Mouse (Mus musculus) intestine, embryonic 14.5 days (tissue): ENCODE data around the gene Cep350. TPM values are rescaled to one million over a fixed set of nuclear protein-coding genes. Genes with fewer than 3 reads are reported as not detected.
A peak's percentile ranks its signal among the peaks of the same experiment; 100 is the strongest.

Experiments used
- ATAC-seq: fragments of 200-750 bp; cut with Nextera tagmentation; replicated peaks from 2 replicates; pipeline ENCODE4 v1.8.0; 2017; ENCODE audit warnings: low read depth, moderate number of reproducible peaks, moderate TSS enrichment, moderate library complexity; ENCODE audit not compliant: low FRiP score, low TSS enrichment
- DNase-seq: peaks from one replicate; pipeline ENCODE4 v3.0.0-alpha.2; 2018; ENCODE audit warnings: low spot score
- H3K27ac ChIP-seq: fragments of 300-500 bp; sonication (generic); 2 replicates; pipeline ENCODE4 v1.5.1; 2014; ENCODE audit warnings: low read depth, mild to moderate bottlenecking, control low read depth
- H3K27me3 ChIP-seq: fragments of 300-500 bp; sonication (generic); replicated peaks from 2 replicates; pipeline ENCODE4 v1.6.1; 2014; ENCODE audit warnings: low read length, control low read depth; ENCODE audit not compliant: control insufficient read depth, insufficient read depth
- H3K36me3 ChIP-seq: fragments of 300-500 bp; sonication (generic); 2 replicates; pipeline ENCODE4 v1.6.1; 2014; ENCODE audit warnings: low read length, control low read depth; ENCODE audit not compliant: control insufficient read depth, insufficient read depth
- H3K4me1 ChIP-seq: fragments of 300-500 bp; sonication (generic); replicated peaks from 2 replicates; pipeline ENCODE4 v1.6.1; 2014; ENCODE audit warnings: low read length, control low read depth, mixed read lengths; ENCODE audit not compliant: control insufficient read depth, insufficient read depth
- H3K4me2 ChIP-seq: fragments of 300-500 bp; sonication (generic); 2 replicates; pipeline ENCODE4 v1.6.1; 2014; ENCODE audit warnings: low read length
- H3K4me3 ChIP-seq: fragments of 300-500 bp; sonication (generic); 2 replicates; pipeline ENCODE4 v1.5.1; 2014; ENCODE audit warnings: low read depth, low read length, control low read depth, mixed read lengths
- H3K9ac ChIP-seq: fragments of 300-500 bp; sonication (generic); 2 replicates; pipeline ENCODE4 v1.6.1; 2014; ENCODE audit warnings: mild to moderate bottlenecking, low read length
- H3K9me3 ChIP-seq: fragments of 300-500 bp; sonication (generic); 2 replicates; pipeline ENCODE4 v1.6.1; 2016; ENCODE audit warnings: low read length, control low read depth; ENCODE audit not compliant: control insufficient read depth
- WGBS: fragments of 180-500 bp; shearing (Covaris S2); extraction: QIAGEN DNeasy Blood & Tissue Kit; methylation state at CpG from one replicate; pipeline ENCODE4 v1.1.7; 2014; 5-methylcytosine and 5-hydroxymethylcytosine counted together
- polyA plus RNA-seq: library from polyadenylated mRNA; unstranded; fragments of >200 nt; fragmentation: Nextera tagmentation; extraction: Ambion mirVana; gene quantifications from 2 replicates; pipeline ENCODE4 v1.2.1, GENCODE M21; 2014

The Cep350 gene
- polyA plus RNA-seq = 11.8 and 13.0 TPM in 2 replicates

DNA sequence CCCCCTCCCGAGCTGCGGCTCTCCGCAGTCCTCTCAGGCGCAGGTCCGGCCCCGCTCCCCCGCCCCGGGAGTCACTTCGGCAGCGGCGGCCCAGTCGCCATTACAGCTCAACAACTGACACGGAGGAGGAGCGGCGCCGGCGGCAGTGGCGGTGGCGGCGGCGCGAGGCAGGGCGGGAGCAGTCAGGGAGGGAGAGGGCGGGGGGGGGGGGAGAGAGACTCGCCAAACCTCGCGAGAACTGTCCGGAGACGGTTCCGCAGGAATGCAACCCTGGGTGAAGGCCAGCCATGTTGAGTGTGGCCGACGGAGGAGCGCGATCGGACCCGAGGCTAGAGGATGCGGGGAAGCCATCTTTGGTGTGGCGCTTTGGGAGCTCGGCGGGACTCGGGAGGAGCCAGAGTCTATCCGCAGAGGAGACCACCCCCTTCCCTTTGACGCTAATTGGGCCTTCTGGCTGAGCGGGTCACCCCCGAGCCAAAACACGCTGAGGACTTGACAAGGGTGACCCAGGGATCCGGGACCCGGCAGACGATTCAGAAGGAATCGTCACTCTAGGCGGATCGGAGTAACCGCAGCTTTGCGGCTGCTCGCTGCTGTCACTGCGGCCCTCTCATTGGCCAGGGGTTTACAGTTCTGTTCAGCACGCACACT, at the start of gene Cep350:
TSS of gene Cep350 (minus strand) at position 188 of the 651 bp plus-strand sequence.
- no peaks in the 10 kb centered on the region for H3K36me3 ChIP-seq
- H3K4me1 ChIP-seq = peaks cover 17% of the 10 kb centered on the region
- WGBS = under 1% methylated on average over 52 of the region's 57 CpGs
- peak within 1 kb of the TSS; percentile 94 for H3K4me3 ChIP-seq
- peak; percentile 98 for DNase-seq
- H3K9ac ChIP-seq = peak within 1 kb of the TSS; percentile 96
- H3K27me3 ChIP-seq = no peaks in the 10 kb centered on the region
- H3K4me2 ChIP-seq = peak within 1 kb of the TSS; percentile 79
- ATAC-seq = peak; percentile 99
- H3K27ac ChIP-seq = peak within 1 kb of the TSS; percentile 90
- no peaks in the 10 kb centered on the region for H3K9me3 ChIP-seq

GRCm38 (mm10) chr1:156020402-156020801, 47.3 kb upstream of the Cep350 start:
- WGBS = 85% methylated on average over 1 of the region's 1 CpGs
- peaks cover 70% of the 10 kb centered on the region for H3K36me3 ChIP-seq
- no peaks in the 10 kb centered on the region for H3K4me1 ChIP-seq
- ATAC-seq = no peak
- H3K9me3 ChIP-seq = no peaks in the 10 kb centered on the region
- no peak overlapping the region for H3K9ac ChIP-seq
- H3K27me3 ChIP-seq = no peaks in the 10 kb centered on the region
- no peak overlapping the region for H3K4me2 ChIP-seq
- H3K27ac ChIP-seq = no peak overlapping the region
- no peak overlapping the region for H3K4me3 ChIP-seq
- no peak for DNase-seq

DNA sequence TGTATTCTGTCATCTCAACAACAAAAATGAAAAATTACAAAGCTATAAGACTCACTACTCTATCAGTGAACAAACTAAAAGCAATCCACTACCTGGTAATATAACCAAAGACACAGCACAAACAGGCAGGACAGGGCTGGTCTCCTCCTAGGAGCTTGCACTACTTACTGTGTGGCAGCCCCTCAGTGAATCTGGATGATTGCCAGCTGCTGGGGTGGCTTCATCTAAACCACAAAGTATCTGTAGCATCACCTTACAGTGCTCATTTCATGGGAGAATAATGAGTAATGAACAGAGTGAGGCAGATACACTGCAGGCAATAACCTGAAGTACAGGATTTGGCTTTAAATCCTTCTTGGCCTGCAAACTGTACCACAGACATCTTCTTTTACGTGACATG, 46.7 kb upstream of the Cep350 start:
- DNase-seq (no peak), ATAC-seq (no peak)
- H3K9ac ChIP-seq = no peak overlapping the region
- H3K4me1 ChIP-seq = no peaks in the 10 kb centered on the region
- no peak overlapping the region for H3K4me3 ChIP-seq
- H3K36me3 ChIP-seq = peaks cover 72% of the 10 kb centered on the region
- no peak overlapping the region for H3K4me2 ChIP-seq
- 93% methylated on average over 1 of the region's 1 CpGs for WGBS
- H3K27me3 ChIP-seq = no peaks in the 10 kb centered on the region
- no peaks in the 10 kb centered on the region for H3K9me3 ChIP-seq
- H3K27ac ChIP-seq = no peak overlapping the region

- no peak for DNase-seq
- H3K4me2 ChIP-seq = no peak overlapping the region
- H3K36me3 ChIP-seq = peaks cover 57% of the 10 kb centered on the region
- WGBS = 90% methylated on average over 1 of the region's 1 CpGs
- no peaks in the 10 kb centered on the region for H3K27me3 ChIP-seq
- H3K27ac ChIP-seq = no peak overlapping the region
- ATAC-seq = no peak
- H3K4me3 ChIP-seq = no peak overlapping the region
- H3K9me3 ChIP-seq = no peaks in the 10 kb centered on the region
- no peak overlapping the region for H3K9ac ChIP-seq
- no peaks in the 10 kb centered on the region for H3K4me1 ChIP-seq
Measured at GRCm38 (mm10) chr1:156009003-156009402, 35.9 kb upstream of the Cep350 start.

DNA sequence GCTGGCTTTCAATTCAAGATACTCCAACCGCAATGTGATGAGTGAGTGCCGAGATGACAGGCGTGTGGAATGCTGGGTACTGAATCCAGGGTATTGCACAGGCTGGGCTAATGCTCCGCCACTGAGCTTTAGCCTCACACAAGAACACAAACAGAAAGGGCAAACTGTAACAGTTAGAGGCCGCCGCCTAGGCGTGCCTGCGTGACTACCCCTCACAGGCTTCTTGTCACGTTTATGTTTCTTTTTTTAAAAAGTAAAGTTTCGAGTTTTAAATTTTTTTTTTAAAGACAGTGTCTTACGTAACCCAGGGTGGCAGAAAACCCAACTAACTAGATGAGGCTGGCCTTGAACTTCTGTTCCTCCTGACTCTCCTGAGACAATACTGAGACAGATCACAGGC, 32.9 kb upstream of the Cep350 start:
- Histone ChIP-seq H3K4me2 (no peak overlapping the region), H3K9me3 (no peaks in the 10 kb centered on the region), H3K4me1 (no peaks in the 10 kb centered on the region), H3K9ac (no peak overlapping the region), H3K4me3 (no peak overlapping the region), H3K36me3 (peaks cover 42% of the 10 kb centered on the region), H3K27ac (no peak overlapping the region), H3K27me3 (no peaks in the 10 kb centered on the region)
- WGBS = 89% methylated on average over 11 of the region's 11 CpGs
- DNase-seq = no peak
- no peak for ATAC-seq

- Histone ChIP-seq H3K4me2 (no peak overlapping the region), H3K4me3 (no peak overlapping the region), H3K27me3 (no peaks in the 10 kb centered on the region), H3K4me1 (no peaks in the 10 kb centered on the region), H3K27ac (no peak overlapping the region), H3K9me3 (no peaks in the 10 kb centered on the region), H3K36me3 (peaks cover 38% of the 10 kb centered on the region), H3K9ac (no peak overlapping the region)
- ATAC-seq (no peak), DNase-seq (no peak)
- WGBS = 88% methylated on average over 7 of the region's 7 CpGs
Measured at GRCm38 (mm10) chr1:156003201-156003935, 30.3 kb upstream of the Cep350 start.

DNA sequence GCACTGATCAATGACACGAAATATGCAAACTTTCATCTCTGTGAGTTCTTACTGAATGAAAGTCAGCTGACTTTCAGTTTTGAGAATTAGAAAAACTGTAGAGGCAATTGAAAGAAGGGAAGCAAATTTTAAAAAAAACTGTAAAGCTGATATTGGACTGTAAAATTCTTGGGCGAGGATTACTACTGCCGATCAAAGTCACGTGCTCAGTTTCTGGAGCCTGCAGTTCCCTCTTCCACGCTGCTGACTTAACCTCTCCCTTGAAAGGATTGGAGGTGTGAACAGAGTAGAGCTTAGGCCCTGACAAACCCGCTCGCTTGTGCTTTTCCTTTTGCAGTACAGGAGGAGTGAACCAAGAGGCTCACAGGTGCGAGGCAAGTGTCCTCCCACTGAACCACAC, 29.3 kb upstream of the Cep350 start:
- H3K27ac ChIP-seq = no peak overlapping the region
- peaks cover 30% of the 10 kb centered on the region for H3K36me3 ChIP-seq
- H3K9me3 ChIP-seq = no peaks in the 10 kb centered on the region
- H3K27me3 ChIP-seq = no peaks in the 10 kb centered on the region
- no peak overlapping the region for H3K4me3 ChIP-seq
- DNase-seq (no peak), ATAC-seq (no peak)
- H3K9ac ChIP-seq = no peak overlapping the region
- no peak overlapping the region for H3K4me2 ChIP-seq
- WGBS = 87% methylated on average over 8 of the region's 8 CpGs
- H3K4me1 ChIP-seq = no peaks in the 10 kb centered on the region

DNA sequence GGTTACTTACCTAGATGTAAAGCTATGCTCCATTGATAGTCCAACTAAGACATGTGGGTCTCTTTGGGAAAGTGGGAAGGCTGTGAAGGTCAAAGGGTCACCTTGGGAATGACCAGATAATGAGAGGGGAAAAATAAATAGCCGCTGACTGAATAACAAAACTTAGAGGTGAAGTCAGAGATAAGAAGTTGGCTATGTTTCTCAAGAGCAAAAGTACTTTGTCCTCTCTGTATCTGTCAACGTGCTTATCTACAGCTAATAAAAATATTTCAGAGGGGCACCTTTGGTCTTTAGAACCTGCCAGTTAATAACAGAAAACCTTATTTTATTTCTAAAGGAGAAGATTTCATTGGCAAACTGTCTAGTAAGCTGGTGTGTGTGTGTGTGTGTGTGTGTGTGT, 22.6 kb upstream of the Cep350 start:
- H3K4me2 ChIP-seq = no peak overlapping the region
- no peak overlapping the region for H3K9ac ChIP-seq
- no peaks in the 10 kb centered on the region; the same call in 1 of the 2 replicates for H3K4me1 ChIP-seq
- no peak overlapping the region for H3K4me3 ChIP-seq
- H3K9me3 ChIP-seq = no peaks in the 10 kb centered on the region
- H3K27me3 ChIP-seq = no peaks in the 10 kb centered on the region
- H3K27ac ChIP-seq = no peak overlapping the region
- no peak; the same call in 1 of the 2 replicates for ATAC-seq
- WGBS = 44% methylated on average over 2 of the region's 2 CpGs
- no peak for DNase-seq
- no peaks in the 10 kb centered on the region for H3K36me3 ChIP-seq
